Mouse (Mus musculus) kidney, embryonic 14.5 days (tissue): Measurements from ENCODE around the gene Pole2. TPM values are rescaled to one million over a fixed set of nuclear protein-coding genes. Genes with fewer than 3 reads are reported as not detected.
"Not testable (repeated sequence)": the region's sequence is repeated elsewhere in the genome, so short reads cannot be mapped to it uniquely, and the experiment has no call there.

Source experiments
- ATAC-seq: fragments of 200-750 bp; cut with Nextera tagmentation; 2 replicates; pipeline ENCODE4 v1.8.0; 2017; ENCODE audit warnings: moderate number of reproducible peaks, mild to moderate bottlenecking, moderate TSS enrichment, moderate library complexity; ENCODE audit not compliant: low FRiP score, low TSS enrichment
- H3K27ac ChIP-seq: fragments of 300-500 bp; sonication (generic); 2 replicates; pipeline ENCODE4 v1.5.1; 2014; ENCODE audit warnings: low read depth, mild to moderate bottlenecking, low read length, moderate library complexity, mixed read lengths
- H3K27me3 ChIP-seq: fragments of 300-500 bp; sonication (generic); 2 replicates; pipeline ENCODE4 v1.6.1; 2014; ENCODE audit warnings: mild to moderate bottlenecking, low read length; ENCODE audit not compliant: control insufficient read depth, insufficient read depth
- H3K36me3 ChIP-seq: fragments of 300-500 bp; sonication (generic); 2 replicates; pipeline ENCODE4 v1.6.1; 2014; ENCODE audit warnings: low read length, mixed read lengths; ENCODE audit not compliant: control insufficient read depth, insufficient read depth
- H3K4me1 ChIP-seq: fragments of 300-500 bp; sonication (generic); 2 replicates; pipeline ENCODE4 v1.6.1; 2014; ENCODE audit warnings: low read length, mixed read lengths; ENCODE audit not compliant: control insufficient read depth, insufficient read depth
- H3K4me2 ChIP-seq: fragments of 300-500 bp; sonication (generic); replicated peaks from 2 replicates; pipeline ENCODE4 v1.6.1; 2014; ENCODE audit warnings: low read depth, mild to moderate bottlenecking, low read length
- H3K4me3 ChIP-seq: fragments of 300-500 bp; sonication (generic); 2 replicates; pipeline ENCODE4 v1.5.1; 2014; ENCODE audit warnings: mild to moderate bottlenecking, low read length
- H3K9ac ChIP-seq: fragments of 300-500 bp; sonication (generic); 2 replicates; pipeline ENCODE4 v1.6.1; 2014; ENCODE audit warnings: low read depth, mild to moderate bottlenecking, low read length, moderate library complexity
- H3K9me3 ChIP-seq: fragments of 300-500 bp; sonication (generic); 2 replicates; pipeline ENCODE4 v1.6.1; 2016; ENCODE audit warnings: low read length; ENCODE audit not compliant: control insufficient read depth
- WGBS: fragments of 180-500 bp; shearing (Covaris S2); extraction: QIAGEN DNeasy Blood & Tissue Kit; methylation state at CpG from one replicate; pipeline ENCODE4 v1.1.7; 2014; 5-methylcytosine and 5-hydroxymethylcytosine counted together
- polyA plus RNA-seq: library from polyadenylated mRNA; unstranded; fragments of >200 nt; fragmentation: Nextera tagmentation; extraction: Ambion mirVana; gene quantifications from 2 replicates; pipeline ENCODE4 v1.2.1, GENCODE M21; 2014

Gene Pole2
- polyA plus RNA-seq, 1 experiment from 2014 or later: 32.1 TPM

DNA sequence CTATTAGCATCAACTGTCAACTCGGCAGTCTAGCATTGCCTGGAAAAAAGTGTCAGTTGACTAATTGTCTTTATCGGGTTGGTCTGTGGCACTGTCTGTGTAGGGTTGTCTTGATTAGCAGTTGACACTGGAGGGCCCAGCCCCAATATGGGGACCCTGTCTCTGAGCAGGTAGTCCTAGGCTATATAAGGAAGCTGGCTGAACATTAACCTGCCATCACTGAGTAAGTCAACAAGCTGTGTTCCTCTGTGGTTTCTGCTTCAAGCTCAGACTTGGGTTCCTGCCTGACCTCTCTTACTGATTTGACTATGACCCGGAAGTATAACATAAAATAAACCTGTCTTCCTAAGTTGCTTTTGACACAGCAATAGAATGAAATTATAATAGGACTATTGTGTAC, 52.0 kb downstream of the Pole2 start:
- H3K36me3 ChIP-seq: peaks cover 24% of the 10 kb centered on the region
- 90% methylated on average over 3 of the region's 3 CpGs for WGBS
- no peak for ATAC-seq
- H3K4me3 ChIP-seq: no peak overlapping the region
- no peaks in the 10 kb centered on the region for H3K9me3 ChIP-seq
- H3K9ac ChIP-seq: no peak overlapping the region
- H3K4me2 ChIP-seq: no peak overlapping the region
- no peaks in the 10 kb centered on the region for H3K4me1 ChIP-seq
- H3K27me3 ChIP-seq: no peaks in the 10 kb centered on the region
- no peak overlapping the region for H3K27ac ChIP-seq

DNA sequence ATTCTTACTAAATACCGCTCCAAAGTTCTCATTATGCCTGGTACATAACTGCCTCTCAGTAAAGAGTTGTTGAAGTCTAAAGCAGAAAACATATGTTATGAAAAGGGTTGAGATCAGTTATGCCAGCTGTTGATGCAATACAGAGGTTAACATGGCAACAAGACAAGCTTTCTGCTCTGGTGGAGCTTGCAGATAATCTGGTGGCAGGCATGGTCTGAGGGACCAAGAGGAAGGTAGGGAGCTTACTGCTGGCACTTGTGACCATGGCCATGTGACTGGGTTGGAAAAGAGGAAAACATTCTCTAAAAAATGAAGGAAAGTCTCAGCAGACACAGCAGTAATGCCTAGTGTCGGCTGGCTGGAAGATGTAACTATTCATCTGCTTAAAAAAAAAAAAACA, 56.7 kb downstream of the Pole2 start:
- H3K9me3 ChIP-seq: no peaks in the 10 kb centered on the region
- ATAC-seq: no peak
- peaks cover 21% of the 10 kb centered on the region for H3K36me3 ChIP-seq
- WGBS: 86% methylated on average over 2 of the region's 2 CpGs
- no peaks in the 10 kb centered on the region for H3K27me3 ChIP-seq
- H3K4me1 ChIP-seq: peaks cover 6% of the 10 kb centered on the region; the same call in 1 of the 2 replicates
- no peak overlapping the region for H3K27ac ChIP-seq
- no peak overlapping the region for H3K4me3 ChIP-seq
- H3K4me2 ChIP-seq: no peak overlapping the region
- H3K9ac ChIP-seq: no peak overlapping the region

DNA sequence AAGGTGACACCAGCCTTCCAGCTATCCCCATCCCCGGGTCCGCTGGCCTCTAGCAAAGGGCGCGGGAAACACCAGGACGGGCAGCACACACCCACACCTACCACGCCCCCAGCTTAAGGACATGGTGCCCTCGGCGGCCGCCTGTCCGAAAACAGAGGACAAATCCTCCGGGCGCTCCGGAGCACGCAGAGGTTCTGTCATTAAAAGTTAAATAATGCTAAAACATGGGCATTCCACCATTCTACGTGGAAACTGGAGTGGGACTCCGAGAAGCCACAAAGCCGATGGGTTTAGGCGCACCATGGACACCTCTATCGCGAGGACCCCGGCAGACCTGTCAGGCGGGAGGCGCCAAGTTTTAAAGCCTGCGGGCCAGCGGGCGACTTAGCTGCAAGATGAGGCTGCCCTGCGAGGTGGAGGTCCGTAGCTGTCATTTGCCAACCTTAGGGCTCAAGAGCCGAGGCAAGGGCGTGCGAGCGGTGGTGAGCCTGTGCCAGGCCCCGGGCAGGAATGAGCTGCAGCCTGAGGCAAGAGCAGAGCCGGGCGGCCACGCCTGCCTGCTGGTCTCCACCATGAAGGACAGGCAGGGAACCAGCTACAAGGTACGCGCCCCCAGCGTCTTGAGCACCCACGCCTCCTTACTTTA, 59.4 kb downstream of the Pole2 start, which contains the start of gene Lrr1:
TSS of gene Lrr1 (plus strand) at position 354 of the 646 bp plus-strand sequence.
- H3K9me3 ChIP-seq: no peaks in the 10 kb centered on the region
- peaks cover 6% of the 10 kb centered on the region; the same call in 1 of the 2 replicates for H3K4me1 ChIP-seq
- ATAC-seq: peak; percentile 95
- peaks cover 8% of the 10 kb centered on the region; the same call in 1 of the 2 replicates for H3K36me3 ChIP-seq
- H3K9ac ChIP-seq: peak within 1 kb of the TSS; percentile 71
- peak within 1 kb of the TSS; percentile 62; the same call in 1 of the 2 replicates for H3K27ac ChIP-seq
- H3K4me3 ChIP-seq: peak within 1 kb of the TSS; percentile 84
- H3K27me3 ChIP-seq: no peaks in the 10 kb centered on the region
- peak within 1 kb of the TSS; percentile 67 for H3K4me2 ChIP-seq
- WGBS: under 1% methylated on average over 40 of the region's 40 CpGs

DNA sequence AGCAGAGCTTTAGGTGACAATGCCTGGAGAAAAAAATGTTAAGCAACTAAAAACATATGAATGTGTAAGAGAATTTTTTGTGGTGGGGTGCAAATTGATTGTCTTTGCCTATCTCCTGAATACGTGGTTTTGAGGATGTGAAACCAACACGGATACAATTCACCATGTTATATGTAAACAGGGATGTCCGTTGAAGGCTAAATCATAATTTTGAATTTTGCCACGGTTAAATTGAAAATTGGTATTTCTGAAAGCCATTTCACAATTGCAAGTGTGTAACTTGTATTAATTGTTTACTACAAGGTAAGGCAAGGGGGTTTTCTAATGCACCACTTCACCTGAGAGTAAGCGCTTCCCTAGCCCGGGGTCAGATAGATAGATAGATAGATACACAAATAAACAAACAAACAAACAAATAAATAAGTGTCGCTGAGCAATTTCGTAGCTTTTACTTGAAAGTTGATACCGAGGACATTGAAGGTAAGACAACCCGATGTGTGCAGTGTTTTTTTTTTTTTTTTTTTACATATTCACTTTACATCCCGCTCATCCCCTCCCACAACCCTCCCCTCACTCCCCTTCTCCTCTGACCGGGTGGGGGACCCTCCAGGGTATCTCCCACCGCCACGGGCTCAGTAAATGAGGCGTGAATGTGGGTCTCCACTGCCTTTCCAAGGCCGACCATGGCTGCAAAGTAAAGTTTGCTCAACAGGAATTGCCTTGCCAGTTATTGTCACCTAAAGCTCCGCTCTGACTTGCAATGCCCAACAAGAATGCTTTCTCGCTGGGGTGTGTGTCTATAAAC, 60.1 kb downstream of the Pole2 start:
- Histone ChIP-seq H3K27me3 (no peaks in the 10 kb centered on the region), H3K4me1 (peaks cover 6% of the 10 kb centered on the region; the same call in 1 of the 2 replicates), H3K27ac (peak overlapping the region; percentile 62; the same call in 1 of the 2 replicates), H3K36me3 (peaks cover 8% of the 10 kb centered on the region; the same call in 1 of the 2 replicates), H3K9me3 (no peaks in the 10 kb centered on the region), H3K4me2 (peak overlapping the region; percentile 67), H3K4me3 (peak overlapping the region; percentile 84), H3K9ac (peak overlapping the region; percentile 71)
- 7% methylated on average over 18 of the region's 18 CpGs for WGBS
- peak; percentile 51; the same call in 1 of the 2 replicates for ATAC-seq

DNA sequence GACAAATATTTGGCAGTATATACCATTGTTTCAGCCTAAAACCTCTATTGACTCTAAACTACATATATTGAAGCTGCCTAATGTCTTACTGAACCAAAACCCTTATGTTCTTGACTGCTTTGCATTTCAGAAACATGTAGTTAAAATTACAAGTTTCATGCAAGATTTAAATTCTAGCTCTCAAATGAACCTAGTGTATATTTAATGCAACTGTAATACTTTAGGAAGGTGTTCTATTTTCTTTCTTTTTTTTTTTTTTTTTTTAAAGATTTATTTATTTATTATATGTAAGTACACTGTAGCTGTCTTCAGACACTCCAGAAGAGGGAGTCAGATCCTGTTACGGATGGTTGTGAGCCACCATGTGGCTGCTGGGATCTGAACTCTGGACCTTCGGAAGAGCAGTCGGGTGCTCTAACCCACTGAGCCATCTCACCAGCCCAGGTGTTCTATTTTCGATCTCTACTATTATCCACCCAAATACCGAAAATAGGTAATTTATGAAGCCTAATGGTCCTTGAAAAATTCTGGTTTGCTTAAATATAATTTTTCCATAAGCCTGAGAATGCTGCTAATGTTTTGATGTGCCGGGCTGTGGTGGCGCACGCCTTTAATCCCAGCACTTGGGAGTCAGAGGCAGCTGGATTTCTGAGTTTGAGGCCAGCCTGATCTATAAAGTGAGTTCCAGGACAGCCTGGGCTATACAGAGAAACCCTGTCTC, 61.0 kb downstream of the Pole2 start:
- not testable (repeated sequence) for H3K4me3 ChIP-seq, H3K36me3 ChIP-seq, ATAC-seq, H3K9ac ChIP-seq, H3K4me2 ChIP-seq, H3K27ac ChIP-seq, H3K27me3 ChIP-seq, H3K9me3 ChIP-seq, H3K4me1 ChIP-seq
- WGBS: 69% methylated on average over 8 of the region's 8 CpGs

DNA sequence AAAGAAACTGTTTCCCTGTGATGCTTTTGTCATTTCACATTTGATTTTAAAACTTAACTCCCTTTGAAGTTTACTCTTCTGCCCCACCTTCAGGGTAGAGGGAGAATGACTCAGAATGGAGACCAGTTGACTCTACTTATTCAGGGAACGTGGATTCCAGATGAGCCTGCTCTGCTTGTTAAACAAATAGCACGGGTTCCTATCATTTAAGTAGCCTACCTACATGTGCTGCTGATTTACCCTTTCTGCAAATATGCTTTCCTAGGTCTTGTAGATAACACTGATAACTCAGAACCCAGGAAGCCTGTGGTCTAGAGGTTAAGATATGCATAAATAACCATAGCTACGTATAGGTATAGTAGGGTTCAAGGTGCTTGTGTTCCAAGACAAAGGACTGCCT, 63.1 kb downstream of the Pole2 start:
- no peak overlapping the region for H3K9ac ChIP-seq
- H3K27ac ChIP-seq: no peak overlapping the region
- no peaks in the 10 kb centered on the region for H3K36me3 ChIP-seq
- no peaks in the 10 kb centered on the region for H3K27me3 ChIP-seq
- WGBS: 54% methylated on average over 3 of the region's 3 CpGs
- no peaks in the 10 kb centered on the region for H3K9me3 ChIP-seq
- no peak for ATAC-seq
- no peak overlapping the region for H3K4me3 ChIP-seq
- H3K4me1 ChIP-seq: peaks cover 3% of the 10 kb centered on the region; the same call in 1 of the 2 replicates
- no peak overlapping the region for H3K4me2 ChIP-seq

DNA sequence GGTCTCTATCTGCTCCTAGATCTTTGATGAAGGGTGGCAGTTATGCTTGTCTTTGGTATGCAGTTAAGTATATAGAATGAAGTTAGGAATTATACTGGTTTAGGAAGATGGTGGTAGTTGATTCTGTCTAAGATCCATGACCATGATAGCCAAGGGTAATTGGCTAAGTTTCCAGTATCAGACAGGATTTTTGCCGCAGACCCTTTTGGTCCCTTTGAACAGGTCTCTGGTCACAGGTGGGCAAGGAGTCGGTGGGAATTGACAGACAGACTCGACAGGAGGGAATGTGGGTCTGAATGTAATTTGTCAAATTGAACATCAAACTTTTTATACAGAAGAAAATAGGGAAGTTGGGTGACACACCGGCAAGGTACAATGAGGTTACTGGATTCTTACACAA, 64.4 kb downstream of the Pole2 start:
- not testable (repeated sequence) for H3K9ac ChIP-seq, H3K4me1 ChIP-seq, H3K27me3 ChIP-seq, H3K4me2 ChIP-seq, H3K27ac ChIP-seq, ATAC-seq, H3K9me3 ChIP-seq, H3K36me3 ChIP-seq, H3K4me3 ChIP-seq
- 89% methylated on average over 4 of the region's 4 CpGs for WGBS

DNA sequence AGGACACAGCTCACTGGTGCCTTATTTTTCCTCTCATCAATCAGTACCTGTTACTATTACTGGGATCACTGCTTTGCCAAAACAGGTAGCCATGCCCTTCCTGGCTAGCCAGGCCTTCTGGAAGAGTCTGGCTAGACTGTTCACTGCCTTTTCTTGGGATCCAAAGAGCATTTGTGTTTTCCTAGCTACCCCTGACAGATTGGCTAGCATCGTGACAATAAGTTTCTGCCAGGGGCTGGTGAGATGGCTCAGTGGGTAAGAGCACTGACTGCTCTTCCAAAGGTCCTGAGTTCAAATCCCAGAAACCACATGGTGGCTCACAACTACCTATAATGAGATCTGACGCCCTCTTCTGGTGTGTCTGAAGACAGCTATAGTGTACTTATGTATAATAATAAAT, 67.3 kb downstream of the Pole2 start:
- not testable (repeated sequence) for ATAC-seq, H3K27ac ChIP-seq, H3K27me3 ChIP-seq, H3K4me1 ChIP-seq, H3K4me3 ChIP-seq, H3K4me2 ChIP-seq, H3K9me3 ChIP-seq, H3K9ac ChIP-seq
- H3K36me3 ChIP-seq: peaks cover 15% of the 10 kb centered on the region
- WGBS: 76% methylated on average over 2 of the region's 2 CpGs
